Mouse (Mus musculus): Measurements from ENCODE around the gene Ifnz. TPM values are rescaled to one million over a fixed set of nuclear protein-coding genes. Genes with fewer than 3 reads are reported as not detected.
"Not testable (repeated sequence)": the region's sequence is repeated elsewhere in the genome, so short reads cannot be mapped to it uniquely, and the experiment has no call there.

Gene Ifnz
- polyA plus RNA-seq, 1 experiment from 2014 or later = 0.31 TPM

GRCm38 (mm10) chr4:88793936-88794675, 12.2 kb downstream of the Ifnz start, which contains the start of gene Gm13275:
Gene Gm13275, plus strand, starts transcription at chr4:88794487.
- H3K9me3 ChIP-seq (ENCODE audit: control insufficient read depth, low read length); H3K27me3 ChIP-seq (replicated peaks; ENCODE audit: control insufficient read depth, insufficient read depth, low read length); H3K27ac ChIP-seq (replicated peaks; ENCODE audit: low read depth, low read length); H3K4me3 ChIP-seq (ENCODE audit: low read depth, low read length); DNase-seq (ENCODE audit: low spot score); ATAC-seq (ENCODE audit: low read depth); H3K4me2 ChIP-seq (ENCODE audit: low read depth, low read length); H3K4me1 ChIP-seq (ENCODE audit: control insufficient read depth, insufficient read depth, low read length); H3K36me3 ChIP-seq (ENCODE audit: control insufficient read depth, insufficient read depth, low read length); H3K9ac ChIP-seq (ENCODE audit: low read depth, low read length): not testable (repeated sequence)
- WGBS = no CpG with 5 or more reads among the region's 52 CpGs

GRCm38 (mm10) chr4:88797097-88797496, 15.2 kb downstream of the Ifnz start, which contains the start of gene Gm13279:
Gene Gm13279, plus strand, starts transcription at chr4:88797397.
- not testable (repeated sequence) for DNase-seq (ENCODE audit: low spot score); H3K4me2 ChIP-seq (ENCODE audit: low read depth, low read length); H3K4me3 ChIP-seq (ENCODE audit: low read depth, low read length); H3K4me1 ChIP-seq (ENCODE audit: control insufficient read depth, insufficient read depth, low read length); H3K27me3 ChIP-seq (replicated peaks; ENCODE audit: control insufficient read depth, insufficient read depth, low read length); H3K27ac ChIP-seq (replicated peaks; ENCODE audit: low read depth, low read length); H3K36me3 ChIP-seq (ENCODE audit: control insufficient read depth, insufficient read depth, low read length); ATAC-seq (ENCODE audit: low read depth); H3K9me3 ChIP-seq (ENCODE audit: control insufficient read depth, low read length); H3K9ac ChIP-seq (ENCODE audit: low read depth, low read length)
- WGBS = no CpG with 5 or more reads among the region's 28 CpGs

GRCm38 (mm10) chr4:88799365-88799764, 17.4 kb downstream of the Ifnz start, which contains the start of gene Gm13285:
Gene Gm13285, plus strand, starts transcription at chr4:88799665.
- not testable (repeated sequence) for DNase-seq (ENCODE audit: low spot score); ATAC-seq (ENCODE audit: low read depth); H3K27ac ChIP-seq (replicated peaks; ENCODE audit: low read depth, low read length); H3K4me2 ChIP-seq (ENCODE audit: low read depth, low read length); H3K36me3 ChIP-seq (ENCODE audit: control insufficient read depth, insufficient read depth, low read length); H3K4me3 ChIP-seq (ENCODE audit: low read depth, low read length); H3K9me3 ChIP-seq (ENCODE audit: control insufficient read depth, low read length); H3K4me1 ChIP-seq (ENCODE audit: control insufficient read depth, insufficient read depth, low read length); H3K9ac ChIP-seq (ENCODE audit: low read depth, low read length); H3K27me3 ChIP-seq (replicated peaks; ENCODE audit: control insufficient read depth, insufficient read depth, low read length)
- 0% methylated on average over 2 of the region's 7 CpGs for WGBS

- ATAC-seq (ENCODE audit: low read depth); H3K9ac ChIP-seq (ENCODE audit: low read depth, low read length); H3K4me1 ChIP-seq (ENCODE audit: control insufficient read depth, insufficient read depth, low read length); H3K36me3 ChIP-seq (ENCODE audit: control insufficient read depth, insufficient read depth, low read length); H3K27ac ChIP-seq (replicated peaks; ENCODE audit: low read depth, low read length); H3K27me3 ChIP-seq (replicated peaks; ENCODE audit: control insufficient read depth, insufficient read depth, low read length); H3K9me3 ChIP-seq (ENCODE audit: control insufficient read depth, low read length); H3K4me2 ChIP-seq (ENCODE audit: low read depth, low read length); H3K4me3 ChIP-seq (ENCODE audit: low read depth, low read length); DNase-seq (ENCODE audit: low spot score): not testable (repeated sequence)
- WGBS = no CpG with 5 or more reads among the region's 29 CpGs
Observed at GRCm38 (mm10) chr4:88802954-88803353, 21.0 kb downstream of the Ifnz start, which contains the start of gene Gm13287. Gene Gm13287, plus strand, starts transcription at chr4:88803254.

- H3K27me3 ChIP-seq (replicated peaks; ENCODE audit: control insufficient read depth, insufficient read depth, low read length); H3K9me3 ChIP-seq (ENCODE audit: control insufficient read depth, low read length); ATAC-seq (ENCODE audit: low read depth); H3K9ac ChIP-seq (ENCODE audit: low read depth, low read length); H3K4me1 ChIP-seq (ENCODE audit: control insufficient read depth, insufficient read depth, low read length); DNase-seq (ENCODE audit: low spot score); H3K36me3 ChIP-seq (ENCODE audit: control insufficient read depth, insufficient read depth, low read length); H3K27ac ChIP-seq (replicated peaks; ENCODE audit: low read depth, low read length): not testable (repeated sequence)
- WGBS = no CpG with 5 or more reads among the region's 8 CpGs
- H3K4me3 ChIP-seq (ENCODE audit: low read depth, low read length) = peak within 1 kb of the TSS; percentile 20; the same call in 1 of the 2 replicates
- peak within 1 kb of the TSS; percentile 32; the same call in 1 of the 2 replicates for H3K4me2 ChIP-seq (ENCODE audit: low read depth, low read length)
Observed at GRCm38 (mm10) chr4:88805231-88805630, 23.3 kb downstream of the Ifnz start, which contains the start of gene Gm13288. Gene Gm13288, plus strand, starts transcription at chr4:88805531.

GRCm38 (mm10) chr4:88805761-88806160, 23.8 kb downstream of the Ifnz start:
- H3K27ac ChIP-seq (replicated peaks; ENCODE audit: low read depth, low read length); DNase-seq (ENCODE audit: low spot score); H3K9ac ChIP-seq (ENCODE audit: low read depth, low read length); H3K9me3 ChIP-seq (ENCODE audit: control insufficient read depth, low read length); ATAC-seq (ENCODE audit: low read depth); H3K4me1 ChIP-seq (ENCODE audit: control insufficient read depth, insufficient read depth, low read length); H3K36me3 ChIP-seq (ENCODE audit: control insufficient read depth, insufficient read depth, low read length); H3K27me3 ChIP-seq (replicated peaks; ENCODE audit: control insufficient read depth, insufficient read depth, low read length): not testable (repeated sequence)
- no CpG with 5 or more reads among the region's 34 CpGs for WGBS
- H3K4me3 ChIP-seq (ENCODE audit: low read depth, low read length) = peak overlapping the region; percentile 20; the same call in 1 of the 2 replicates
- H3K4me2 ChIP-seq (ENCODE audit: low read depth, low read length) = peak overlapping the region; percentile 32; the same call in 1 of the 2 replicates

GRCm38 (mm10) chr4:88815928-88816327, 34.0 kb downstream of the Ifnz start, which contains the start of gene Ifna7:
Gene Ifna7, plus strand, starts transcription at chr4:88816228.
- 59% methylated on average over 3 of the region's 3 CpGs for WGBS
- Histone ChIP-seq H3K36me3 (ENCODE audit: control insufficient read depth, insufficient read depth, low read length) (no peaks in the 10 kb centered on the region), H3K27me3 (replicated peaks; ENCODE audit: control insufficient read depth, insufficient read depth, low read length) (no peaks in the 10 kb centered on the region), H3K9ac (ENCODE audit: low read depth, low read length) (no peak within 1 kb of the TSS), H3K4me1 (ENCODE audit: control insufficient read depth, insufficient read depth, low read length) (no peaks in the 10 kb centered on the region), H3K9me3 (ENCODE audit: control insufficient read depth, low read length) (no peaks in the 10 kb centered on the region), H3K27ac (replicated peaks; ENCODE audit: low read depth, low read length) (no peak within 1 kb of the TSS), H3K4me2 (ENCODE audit: low read depth, low read length) (no peak within 1 kb of the TSS), H3K4me3 (ENCODE audit: low read depth, low read length) (no peak within 1 kb of the TSS)
- ATAC-seq (ENCODE audit: low read depth) (no peak), DNase-seq (ENCODE audit: low spot score) (no peak)

GRCm38 (mm10) chr4:88819659-88820058, 37.7 kb downstream of the Ifnz start, which contains the start of gene Ifna11:
Gene Ifna11, plus strand, starts transcription at chr4:88819959.
- ATAC-seq (ENCODE audit: low read depth) = no peak
- no peaks in the 10 kb centered on the region for H3K36me3 ChIP-seq (ENCODE audit: control insufficient read depth, insufficient read depth, low read length)
- no peaks in the 10 kb centered on the region for H3K9me3 ChIP-seq (ENCODE audit: control insufficient read depth, low read length)
- H3K27me3 ChIP-seq (replicated peaks; ENCODE audit: control insufficient read depth, insufficient read depth, low read length) = no peaks in the 10 kb centered on the region
- DNase-seq (ENCODE audit: low spot score) = no peak
- no peak within 1 kb of the TSS for H3K9ac ChIP-seq (ENCODE audit: low read depth, low read length)
- H3K4me3 ChIP-seq (ENCODE audit: low read depth, low read length) = no peak within 1 kb of the TSS
- no peak within 1 kb of the TSS for H3K27ac ChIP-seq (replicated peaks; ENCODE audit: low read depth, low read length)
- WGBS = 71% methylated on average over 1 of the region's 1 CpGs
- no peaks in the 10 kb centered on the region for H3K4me1 ChIP-seq (ENCODE audit: control insufficient read depth, insufficient read depth, low read length)
- H3K4me2 ChIP-seq (ENCODE audit: low read depth, low read length) = no peak within 1 kb of the TSS

Measured in embryonic facial prominence, embryonic 14.5 days (tissue).